Mouse (Mus musculus): Measurements from ENCODE around the gene Tapbpl.
"Not testable (repeated sequence)": the region's sequence is repeated elsewhere in the genome, so short reads cannot be mapped to it uniquely, and the experiment has no call there.

The Tapbpl gene

DNA sequence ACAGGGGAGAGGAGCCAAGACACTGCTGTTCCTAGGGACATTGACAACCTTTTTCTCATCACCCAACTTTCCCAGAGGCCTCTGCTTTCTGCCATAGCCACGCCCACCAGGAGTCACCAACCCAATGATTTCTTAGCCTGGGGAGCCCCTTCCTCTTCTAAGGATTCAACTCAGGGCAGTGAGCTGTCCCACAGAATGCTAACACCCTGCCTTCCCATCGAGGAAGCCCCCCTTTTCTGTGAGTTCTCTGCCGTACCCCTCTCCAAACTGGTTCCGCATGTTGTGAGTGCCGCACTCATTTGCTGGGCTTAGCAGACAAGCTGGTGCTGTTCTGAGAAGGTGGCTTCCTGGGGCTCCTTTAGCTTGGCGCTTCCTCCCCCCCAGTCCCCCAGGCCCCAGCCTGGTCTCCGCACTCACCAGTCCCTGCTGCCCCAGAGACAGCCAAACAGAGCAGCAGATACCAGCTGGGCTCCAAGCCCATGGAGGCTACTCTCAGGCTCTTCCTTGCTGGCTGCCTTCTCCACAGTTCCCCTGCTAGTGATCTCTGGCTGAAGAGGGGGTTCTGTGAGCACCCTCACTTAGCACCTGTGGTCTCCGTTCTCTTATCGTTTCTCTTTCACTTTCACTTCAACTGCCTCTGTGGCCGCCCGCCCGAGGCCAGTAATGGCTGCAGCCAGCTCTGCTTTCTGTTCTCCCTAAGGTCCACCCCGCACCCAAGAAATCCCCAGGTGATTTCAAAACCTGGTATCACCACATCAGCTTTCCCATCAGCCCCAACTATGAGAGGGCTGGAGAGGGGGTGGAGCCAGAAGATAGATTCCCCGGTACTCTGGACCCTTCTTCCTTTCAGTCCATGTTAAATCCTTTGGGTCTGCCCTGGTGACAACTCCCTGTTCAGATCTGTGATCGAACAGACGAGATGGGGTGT is at the start of gene Tapbpl:
Gene Tapbpl, minus strand, starts transcription at position 744 of the 928 bp plus-strand sequence.
- peak; percentile 75 to 77 for DNase-seq

DNA sequence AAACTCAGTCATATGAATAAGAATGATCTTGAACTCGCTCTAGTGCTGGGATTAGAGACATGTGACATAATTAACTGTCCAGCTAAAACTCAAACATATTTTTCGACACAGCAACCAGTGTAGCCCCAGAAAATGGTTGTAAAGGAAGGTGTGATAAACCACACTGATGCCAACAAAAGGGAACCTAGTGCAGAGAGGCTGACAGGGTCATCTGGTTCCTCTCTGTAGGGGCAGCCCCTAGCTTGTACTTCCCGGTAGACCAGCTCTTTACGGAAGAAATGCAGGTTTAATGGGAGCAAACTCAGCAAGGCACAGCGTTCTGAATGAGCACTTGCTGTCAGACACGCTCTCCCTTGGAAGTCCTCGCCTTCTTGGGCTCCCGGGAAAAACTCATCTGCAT is 48.1 kb upstream of the Tapbpl start:
- DNase-seq: no peak

DNA sequence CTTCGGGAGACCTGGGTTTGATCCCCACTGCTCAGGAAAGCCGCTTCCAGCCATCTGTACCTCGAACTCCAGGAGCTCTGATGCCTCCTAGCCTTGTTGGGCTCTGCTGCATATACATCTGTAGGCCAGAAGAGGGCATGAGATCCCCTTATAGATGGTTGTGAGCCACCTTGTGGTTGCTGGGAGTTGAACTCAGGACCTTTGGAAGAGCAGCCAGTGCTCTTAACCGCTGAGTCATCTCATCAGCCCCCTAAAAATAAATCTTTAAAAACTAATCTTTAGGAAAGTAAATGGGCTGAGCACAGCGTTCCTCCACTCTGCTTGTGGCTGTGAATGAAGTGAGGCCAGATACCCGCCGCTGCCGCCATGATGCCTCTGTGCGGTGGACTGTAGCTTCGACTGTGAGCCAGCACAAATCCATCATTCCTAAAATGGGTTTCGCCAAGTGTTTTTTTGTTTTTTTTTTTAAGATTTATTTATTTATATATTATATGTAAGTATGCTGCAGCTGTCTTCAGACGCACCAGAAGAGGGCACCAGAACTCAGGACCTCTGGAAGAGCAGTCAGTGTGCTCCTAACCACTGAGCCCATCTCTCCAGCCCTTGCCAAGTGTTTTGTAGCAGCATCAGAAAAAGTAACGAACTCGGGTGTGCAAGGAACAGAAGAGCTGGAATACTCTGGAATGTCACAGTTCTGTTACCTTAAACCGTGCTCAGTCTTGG is 43.3 kb upstream of the Tapbpl start:
- DNase-seq: peak; percentile 62 to 65

DNA sequence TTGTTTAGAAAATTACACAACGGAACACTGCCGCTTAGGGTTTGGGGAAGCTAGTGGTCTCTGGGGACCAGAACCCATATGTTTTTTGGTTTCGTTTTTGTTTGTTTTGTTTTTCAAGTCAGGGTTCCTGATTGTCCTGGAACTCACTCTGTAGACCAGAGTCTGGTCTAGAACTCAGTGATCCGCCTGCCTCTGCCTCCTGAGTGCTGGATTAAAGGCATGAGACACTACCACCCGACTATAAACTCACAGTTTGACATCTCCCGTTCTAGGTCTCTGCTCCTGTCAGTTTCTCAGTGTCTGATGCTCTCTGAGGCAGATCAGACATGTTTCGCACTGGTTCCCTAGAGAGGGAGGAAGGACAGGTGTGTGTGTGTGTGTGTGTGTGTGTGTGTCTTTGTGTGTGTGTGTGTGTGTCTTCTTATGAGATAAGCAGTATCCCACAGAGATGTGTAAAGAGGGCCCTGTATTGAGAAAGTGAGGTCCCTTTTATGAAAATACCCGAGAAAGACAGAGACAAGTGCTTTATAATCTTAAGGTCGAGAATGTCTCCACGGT is 40.6 kb upstream of the Tapbpl start:
- no peak for DNase-seq

DNA sequence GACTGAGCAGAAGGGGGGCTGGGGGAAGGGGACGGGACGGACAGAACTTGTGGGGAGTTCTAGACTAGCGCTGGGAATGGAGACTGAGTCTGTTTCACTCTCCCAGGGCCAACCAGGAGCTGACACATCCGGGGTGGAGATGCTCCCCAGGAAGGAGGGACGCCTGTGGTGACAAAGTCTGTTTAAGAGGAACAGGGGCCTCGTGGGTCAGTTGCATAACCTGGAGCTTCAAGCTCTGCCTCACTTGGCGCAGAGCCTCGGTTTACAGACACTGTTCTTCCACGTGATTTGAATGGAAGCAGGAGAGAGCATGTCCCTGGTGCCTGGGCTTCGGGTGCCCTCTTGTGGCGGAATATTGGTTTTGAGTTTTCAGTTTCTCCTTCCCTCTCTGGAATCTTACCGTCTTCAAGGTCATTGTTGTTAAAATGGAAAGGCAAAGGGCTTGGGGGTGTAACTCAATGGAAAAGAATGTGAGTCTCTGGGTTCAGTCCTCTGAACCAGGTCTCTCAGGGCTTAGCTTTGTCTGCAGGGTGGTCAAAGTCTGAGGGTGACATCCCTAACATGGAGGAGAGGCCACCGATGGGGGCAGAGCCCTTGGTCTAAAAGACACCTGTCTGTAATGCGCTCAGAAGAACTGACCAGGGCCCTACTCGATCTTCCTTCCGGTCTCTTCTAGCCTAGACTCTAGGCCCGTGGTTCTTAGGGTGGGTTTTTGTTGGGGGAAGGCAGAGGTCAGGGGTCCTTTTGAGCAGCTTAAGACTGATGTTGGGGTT is 40.0 kb upstream of the Tapbpl start:
- peak; percentile 96 to 97 for DNase-seq

DNA sequence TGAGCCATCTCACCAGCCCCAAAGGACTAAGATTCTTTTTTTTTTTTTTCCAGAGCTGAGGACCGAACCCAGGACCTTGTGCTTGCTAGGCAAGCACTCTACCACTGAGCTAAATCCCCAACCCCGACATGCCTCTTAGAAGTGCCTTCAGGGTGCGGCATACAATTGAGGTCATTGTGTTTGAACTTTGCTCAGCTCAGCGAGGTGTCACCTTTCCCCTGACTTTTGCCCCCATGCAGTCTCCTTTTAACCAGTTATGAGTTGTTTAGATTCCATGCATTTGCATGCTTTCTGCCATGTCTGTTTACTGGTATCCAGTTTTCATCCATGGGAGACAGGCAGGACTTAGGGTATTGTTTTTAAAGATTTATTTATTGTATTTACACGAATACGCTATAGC is 37.1 kb upstream of the Tapbpl start:
- no peak for DNase-seq

DNA sequence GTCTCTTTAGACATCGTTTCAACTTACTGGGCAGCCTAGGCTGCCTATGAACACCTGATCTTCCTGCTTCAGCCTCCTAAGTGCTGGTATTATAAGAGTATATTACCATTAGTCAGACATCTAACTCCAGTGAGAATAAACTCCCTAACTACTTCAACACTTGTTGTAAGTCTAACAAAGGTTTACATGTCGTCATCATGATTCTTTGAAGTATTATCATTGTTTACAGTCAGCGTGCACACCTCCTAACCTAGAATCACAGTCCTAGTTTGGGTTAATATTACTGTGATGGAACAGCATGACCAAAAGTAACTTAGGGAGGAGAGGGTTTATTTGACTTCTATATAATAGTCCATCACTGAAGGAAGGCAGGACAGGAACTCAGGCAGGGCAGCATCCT is 35.8 kb upstream of the Tapbpl start:
- no peak for DNase-seq

DNA sequence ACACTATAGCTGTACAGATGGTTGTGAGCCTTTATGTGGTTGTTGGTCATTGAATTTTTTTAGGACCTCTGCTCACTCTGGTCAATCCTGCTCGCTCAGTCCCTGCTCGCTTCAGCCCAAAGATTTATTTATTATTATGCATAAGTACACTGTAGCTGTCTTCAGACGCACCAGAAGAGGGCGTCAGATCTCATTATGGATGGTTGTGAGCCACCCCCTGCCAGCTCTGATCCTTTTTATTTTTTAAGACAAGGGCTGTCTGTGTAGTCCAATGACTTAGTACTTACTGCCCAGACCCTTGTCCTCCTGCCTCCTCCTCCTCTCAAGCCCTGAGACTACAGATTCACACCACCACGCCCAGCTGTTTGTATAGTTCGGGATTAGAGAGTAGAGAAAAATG is 34.9 kb upstream of the Tapbpl start:
- not testable (repeated sequence) for DNase-seq

DNA sequence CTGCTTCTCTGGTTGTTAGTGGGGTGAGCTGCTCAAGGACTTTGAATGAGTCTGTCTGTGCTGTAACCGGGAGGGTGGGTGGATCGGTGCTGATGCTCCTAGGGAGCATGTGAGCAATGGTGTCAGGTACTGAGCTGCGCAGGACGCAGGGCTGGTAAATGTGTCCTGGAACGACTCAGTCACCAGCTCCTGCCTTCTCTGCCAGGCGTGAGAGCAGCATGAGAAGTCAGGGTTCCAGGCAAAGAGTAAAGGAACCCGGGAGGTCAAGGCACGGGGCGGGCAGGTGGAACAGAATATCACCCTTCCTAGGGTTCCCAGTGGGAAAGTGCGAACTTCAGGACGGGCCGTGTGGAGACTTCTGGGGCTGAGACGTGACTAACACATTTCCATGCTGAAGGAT is 34.4 kb upstream of the Tapbpl start:
- DNase-seq: no peak

DNA sequence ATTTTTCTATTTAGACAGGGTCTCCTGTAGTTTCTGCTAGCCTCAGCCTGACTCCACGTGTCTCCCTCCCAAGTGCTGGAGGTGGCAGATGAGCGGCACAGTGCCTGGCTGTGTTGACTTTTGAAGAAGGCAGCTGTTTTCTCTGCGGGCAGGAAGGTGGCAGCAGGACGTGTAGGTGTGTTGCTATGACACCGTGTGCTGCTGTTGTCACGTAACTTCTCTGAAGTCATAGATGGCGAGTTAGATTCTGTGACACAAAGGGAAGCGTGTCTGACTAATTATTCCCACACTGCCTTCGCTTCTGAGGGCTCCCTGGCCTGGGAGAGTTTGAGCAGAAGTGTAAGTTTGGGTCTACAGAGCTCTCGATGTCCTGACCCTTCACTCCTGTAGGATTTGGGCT is 33.6 kb upstream of the Tapbpl start:
- no peak for DNase-seq

DNA sequence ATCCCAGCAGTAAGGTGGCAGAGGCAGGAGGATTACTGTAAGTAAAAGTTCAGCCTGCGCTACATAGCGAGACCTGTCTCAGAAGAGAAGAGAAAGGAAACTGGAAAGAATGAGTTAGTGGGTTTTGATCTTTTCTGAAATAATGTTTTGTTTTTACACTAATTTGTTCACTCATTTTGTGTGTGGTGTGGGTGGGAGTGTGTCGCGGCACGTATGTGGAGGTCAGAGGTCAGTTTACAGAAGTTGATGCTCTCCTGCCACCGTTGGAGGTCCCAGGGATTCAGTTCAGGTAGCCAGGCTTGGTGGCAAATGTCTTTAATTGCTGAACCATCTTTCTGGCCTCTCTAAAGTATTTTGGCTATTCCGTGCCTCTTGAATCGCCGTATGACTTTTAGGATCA is 32.6 kb upstream of the Tapbpl start:
- DNase-seq: no peak

DNA sequence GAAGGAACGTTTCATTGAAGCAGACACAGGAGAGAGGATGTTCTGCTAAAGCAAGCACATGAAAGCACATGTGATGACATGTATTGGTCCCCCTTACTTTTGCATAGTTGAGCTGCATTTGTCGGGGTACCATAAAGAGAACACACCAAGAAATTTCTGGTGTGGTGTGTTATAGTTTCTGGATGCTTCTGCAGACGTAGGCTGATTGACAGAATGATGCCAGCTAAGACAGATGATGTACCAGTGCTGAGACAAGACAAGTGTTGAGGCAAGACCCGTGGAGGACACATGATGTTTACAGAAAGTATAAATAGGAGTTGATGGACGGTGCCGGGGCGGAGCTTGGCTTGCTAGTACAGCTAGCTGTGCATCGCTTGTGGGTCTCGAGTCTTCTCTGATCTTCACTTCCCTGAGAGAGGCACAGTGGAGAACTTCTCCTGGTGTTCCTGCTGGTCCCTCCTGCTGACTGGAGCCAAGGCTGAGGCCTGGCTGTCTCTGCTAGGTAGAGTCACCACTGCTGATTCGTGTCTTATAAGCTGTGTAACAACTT is 28.4 kb upstream of the Tapbpl start:
- DNase-seq: no peak

DNA sequence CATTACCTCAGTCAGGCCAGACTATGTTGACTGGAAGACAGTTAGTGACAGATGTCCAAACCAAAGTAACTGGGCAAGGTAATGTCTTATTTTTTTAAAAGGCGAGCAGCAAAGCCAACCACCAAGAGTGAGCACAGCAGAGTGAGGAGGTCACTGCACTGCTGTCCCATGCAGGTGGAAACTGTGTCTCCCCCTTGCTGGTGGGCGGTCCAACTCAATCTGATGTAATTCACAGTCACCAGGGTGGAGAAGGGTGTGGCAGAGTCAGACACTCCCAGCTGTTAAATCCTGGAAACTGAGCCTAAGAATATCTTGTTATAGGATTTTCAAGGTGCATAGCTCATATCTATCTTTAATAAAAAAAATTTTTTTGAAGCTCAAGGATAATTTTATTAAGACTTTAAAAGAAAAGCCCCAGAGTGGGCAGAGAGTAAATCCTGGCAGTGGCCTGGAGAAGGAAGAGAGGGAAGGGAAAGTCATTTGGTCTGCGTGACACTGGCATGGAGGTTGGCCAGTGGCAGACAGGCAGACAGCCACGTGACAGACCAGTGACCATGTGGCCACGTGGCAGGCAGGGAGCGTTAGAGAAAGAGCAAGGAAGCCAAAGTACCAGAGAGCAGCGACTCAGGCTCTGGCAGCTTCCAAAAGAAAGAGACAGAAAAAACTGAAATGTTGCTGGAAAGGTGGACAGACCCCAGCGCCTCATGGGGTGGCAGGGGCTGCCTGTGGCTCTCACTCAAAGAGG is 24.7 kb upstream of the Tapbpl start:
- peak; percentile 75 to 81 for DNase-seq

DNA sequence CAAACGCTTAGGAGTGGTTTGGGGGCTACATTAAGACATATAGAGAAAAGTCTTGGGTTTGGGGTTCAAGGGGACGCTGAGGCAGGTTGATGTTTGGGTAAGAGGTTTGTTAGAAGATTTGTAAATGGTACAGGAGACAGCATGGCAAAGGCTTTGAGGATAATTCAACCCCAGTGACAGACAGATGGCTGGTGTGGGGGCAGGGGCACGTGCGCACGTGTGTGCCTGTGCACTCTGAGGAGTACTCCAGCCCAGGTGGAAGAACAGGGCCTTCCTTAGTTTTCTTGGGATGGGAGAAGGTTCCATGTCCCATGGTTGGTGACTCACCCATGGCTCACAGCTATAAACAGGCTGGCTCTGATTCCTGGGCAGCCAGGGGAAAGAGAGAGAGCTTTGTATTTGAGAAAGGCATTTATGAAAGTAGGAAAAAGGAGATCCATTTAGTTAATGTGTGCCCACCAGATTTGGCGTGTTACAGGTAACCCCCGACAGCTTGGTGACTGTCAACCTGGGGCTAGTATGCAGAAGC is 23.9 kb upstream of the Tapbpl start:
- DNase-seq: peak; percentile 33 to 34

DNA sequence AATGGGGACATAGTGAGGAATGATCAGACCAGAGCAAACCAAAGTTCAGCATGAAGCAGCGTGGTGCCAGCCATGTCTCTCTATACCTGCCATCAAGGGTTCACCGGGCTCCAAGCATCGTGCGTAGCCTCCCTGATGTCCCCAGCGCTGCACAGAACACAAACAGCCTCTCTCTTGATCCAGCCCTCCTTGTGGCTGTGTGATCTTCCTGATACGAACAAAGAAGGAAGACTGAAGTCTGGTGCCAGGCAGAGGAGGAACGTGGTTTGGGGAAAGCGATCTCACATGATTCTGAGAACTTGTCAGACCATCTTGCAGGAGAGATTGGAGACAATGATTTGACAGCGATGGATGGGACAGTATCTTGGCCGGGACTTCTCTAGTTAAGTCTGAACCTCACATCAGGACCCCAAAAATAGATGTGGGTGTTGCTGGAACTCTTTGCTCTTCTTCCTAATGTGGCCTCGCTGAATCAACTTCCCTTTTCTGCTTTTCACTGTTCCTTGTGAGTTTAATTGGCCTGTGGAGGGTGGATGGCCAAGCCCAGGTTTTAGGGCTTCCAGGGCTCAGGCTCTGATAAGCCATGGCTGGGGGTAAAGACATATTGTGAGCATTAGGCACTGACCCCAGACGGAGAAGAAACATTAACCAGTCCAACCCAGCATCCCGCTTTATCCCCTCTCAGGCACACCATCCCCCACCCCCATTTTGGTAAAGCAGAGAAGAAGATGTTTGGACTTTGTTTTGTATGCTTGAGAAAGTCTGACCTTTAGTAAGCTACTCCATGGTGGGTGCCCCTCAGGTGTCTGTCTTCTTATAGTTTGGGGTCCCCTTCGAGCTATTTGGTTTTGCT is 22.4 kb upstream of the Tapbpl start:
- DNase-seq: no peak

DNA sequence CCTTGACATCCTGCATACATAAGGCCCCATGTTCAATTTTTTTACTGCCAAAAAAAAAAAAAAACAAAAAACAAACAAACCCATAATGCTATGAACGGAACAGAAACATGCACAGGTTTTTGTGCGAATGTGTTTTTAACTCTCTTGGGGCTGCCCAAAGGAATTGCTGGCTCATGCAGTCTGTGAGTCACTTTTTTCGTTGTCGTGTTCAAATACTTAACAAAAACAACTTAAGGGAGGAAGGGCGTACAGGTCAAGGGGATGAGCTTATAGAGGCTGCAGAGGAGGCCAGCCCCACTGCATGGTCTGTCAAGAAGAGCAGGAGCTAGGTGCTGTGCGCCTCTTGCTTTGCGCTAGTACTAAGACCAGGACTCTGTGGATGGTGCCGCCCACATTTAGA is 21.1 kb upstream of the Tapbpl start:
- no peak for DNase-seq

DNA sequence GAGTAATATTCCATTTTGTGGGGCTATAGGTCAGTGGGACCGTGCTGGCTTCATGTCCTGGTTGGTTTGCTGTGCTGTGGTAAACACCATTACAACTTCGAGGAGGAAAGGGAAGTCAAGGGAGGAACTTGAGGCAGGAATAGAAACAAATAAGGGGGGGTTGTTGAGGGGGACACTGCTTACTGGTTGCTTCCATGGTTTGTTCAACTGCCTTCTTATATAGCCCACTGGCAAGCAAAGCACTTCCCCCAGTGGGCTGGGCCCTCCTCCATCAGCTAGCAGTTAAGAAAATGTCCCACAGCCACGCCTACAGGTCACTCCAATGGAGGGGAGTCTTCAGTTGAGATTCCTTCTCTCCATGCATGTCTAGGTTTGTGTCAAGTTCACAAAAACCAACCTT is 20.6 kb upstream of the Tapbpl start:
- no peak for DNase-seq

DNA sequence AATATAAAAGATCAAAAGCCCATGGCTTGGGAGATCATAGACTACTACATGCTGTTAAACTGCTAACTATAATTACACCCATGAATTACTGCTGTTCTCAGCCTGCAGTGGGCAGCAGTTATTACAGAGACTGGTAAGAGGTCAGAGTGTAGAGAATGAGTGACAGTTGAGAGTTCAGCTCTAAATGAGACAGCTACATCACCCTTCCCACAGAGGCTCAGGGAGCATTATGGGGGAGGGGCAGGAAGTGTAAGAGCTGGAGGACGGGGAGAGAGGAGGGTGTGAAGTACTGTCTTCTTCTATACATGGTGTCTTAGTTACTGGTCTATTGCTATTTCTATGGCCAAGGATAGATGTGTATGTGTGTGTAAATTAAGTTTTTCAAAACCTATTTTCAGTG is 12.9 kb upstream of the Tapbpl start:
- DNase-seq: no peak

DNA sequence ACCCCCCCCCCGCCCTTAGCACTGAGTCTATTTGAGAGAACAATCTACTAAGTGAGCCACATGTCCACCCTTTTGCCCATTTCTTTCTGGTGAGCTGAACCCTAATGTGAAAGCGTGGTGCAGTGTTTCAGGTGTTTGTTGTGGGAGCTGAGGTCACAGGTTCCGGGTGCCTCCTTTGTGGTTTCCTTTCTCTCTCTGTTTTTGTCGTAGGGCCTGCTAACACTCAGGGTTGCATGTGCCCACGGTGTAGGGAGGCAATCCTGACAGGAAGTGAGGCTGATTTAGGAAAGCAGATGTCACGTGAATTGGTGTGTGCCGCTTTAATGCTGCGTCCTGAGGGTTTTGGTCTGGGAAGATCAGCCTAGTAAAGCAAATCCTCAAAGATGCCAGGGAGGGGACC is 9.9 kb upstream of the Tapbpl start:
- DNase-seq: no peak

DNA sequence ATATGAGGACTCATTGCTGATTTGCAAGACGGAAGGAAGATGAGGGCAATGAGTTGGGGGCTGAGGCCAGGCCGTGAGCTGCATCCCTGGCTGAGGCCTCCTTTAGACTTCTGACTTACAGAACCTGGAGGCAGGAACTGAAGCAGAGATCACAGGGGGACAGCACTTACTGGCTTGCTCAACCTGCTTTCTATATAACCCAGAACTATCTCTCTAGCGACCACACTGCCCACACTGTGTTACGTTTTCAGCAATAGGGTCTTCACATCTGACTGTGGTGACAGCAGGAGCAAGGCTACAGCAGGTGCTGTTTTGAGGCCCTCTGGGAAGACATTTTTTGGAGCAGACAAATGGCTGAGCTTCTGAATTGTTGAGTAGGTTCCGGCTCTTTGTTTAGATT is 9.0 kb upstream of the Tapbpl start:
- DNase-seq: no peak

DNA sequence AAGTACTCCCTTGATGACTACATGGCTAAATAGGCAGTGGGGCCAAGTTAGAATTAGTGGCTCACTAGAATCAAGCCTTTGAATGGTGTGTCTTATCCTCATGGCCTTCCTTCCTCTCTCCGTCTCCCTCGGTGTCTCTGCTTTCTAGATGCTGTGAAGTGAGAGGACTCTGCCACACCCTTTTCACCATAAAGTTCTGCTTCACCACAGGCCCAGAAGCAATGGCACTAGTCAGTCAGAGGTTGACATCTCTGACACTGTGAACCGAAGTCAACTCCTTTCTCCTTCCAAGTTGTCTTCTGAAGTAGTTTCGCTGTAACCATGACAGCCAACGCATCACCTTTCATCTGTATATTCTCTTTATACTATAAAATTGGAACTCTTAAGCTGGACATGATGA is 7.9 kb upstream of the Tapbpl start:
- DNase-seq: no peak

All from cerebellum, postnatal 10 days (tissue).